Mouse (Mus musculus): Measurements from ENCODE around the gene Jsrp1. TPM values are rescaled to one million over a fixed set of nuclear protein-coding genes. Genes with fewer than 3 reads are reported as not detected.

Gene Jsrp1
- polyA plus RNA-seq, 1 experiment from 2014 or later: 0.40 TPM

GRCm38 (mm10) chr10:80843931-80844547 is 30.7 kb upstream of the Jsrp1 start, which contains the start of gene Lingo3:
TSS of gene Lingo3 (minus strand) at chr10:80844039.
- Histone ChIP-seq H3K4me1 (peaks cover 47% of the 10 kb centered on the region), H3K9me3 (no peaks in the 10 kb centered on the region), H3K27ac (peak within 1 kb of the TSS; percentile 79), H3K27me3 (ENCODE audit: poor library complexity, severe bottlenecking) (peaks cover 66% of the 10 kb centered on the region), H3K36me3 (replicated peaks) (no peaks in the 10 kb centered on the region), H3K4me3 (peak within 1 kb of the TSS; percentile 64)
- no peak for DNase-seq (ENCODE audit: extremely low spot score, low spot score)
- 6% methylated on average over 47 of the region's 51 CpGs for WGBS

GRCm38 (mm10) chr10:80843087-80843930 is 30.0 kb upstream of the Jsrp1 start:
- peaks cover 71% of the 10 kb centered on the region for H3K27me3 ChIP-seq (ENCODE audit: poor library complexity, severe bottlenecking)
- H3K36me3 ChIP-seq (replicated peaks): no peaks in the 10 kb centered on the region
- no peak for DNase-seq (ENCODE audit: extremely low spot score, low spot score)
- WGBS: 9% methylated on average over 32 of the region's 32 CpGs
- H3K9me3 ChIP-seq: no peaks in the 10 kb centered on the region
- peaks cover 43% of the 10 kb centered on the region for H3K4me1 ChIP-seq
- H3K4me3 ChIP-seq: peak overlapping the region; percentile 64
- H3K27ac ChIP-seq: peak overlapping the region; percentile 79

GRCm38 (mm10) chr10:80842334-80842733 is 29.0 kb upstream of the Jsrp1 start:
- Histone ChIP-seq H3K4me3 (no peak overlapping the region), H3K4me1 (peaks cover 50% of the 10 kb centered on the region), H3K27ac (no peak overlapping the region), H3K9me3 (no peaks in the 10 kb centered on the region), H3K36me3 (replicated peaks) (no peaks in the 10 kb centered on the region), H3K27me3 (ENCODE audit: poor library complexity, severe bottlenecking) (peaks cover 80% of the 10 kb centered on the region)
- WGBS: 87% methylated on average over 15 of the region's 15 CpGs
- DNase-seq (ENCODE audit: extremely low spot score, low spot score): no peak

- 73% methylated on average over 2 of the region's 2 CpGs for WGBS
- H3K27me3 ChIP-seq (ENCODE audit: poor library complexity, severe bottlenecking): peaks cover 87% of the 10 kb centered on the region
Measured at GRCm38 (mm10) chr10:80841685-80842084, 28.4 kb upstream of the Jsrp1 start.

GRCm38 (mm10) chr10:80839848-80840247 is 26.6 kb upstream of the Jsrp1 start:
- H3K27ac ChIP-seq: no peak overlapping the region
- H3K4me1 ChIP-seq: peaks cover 69% of the 10 kb centered on the region
- DNase-seq (ENCODE audit: extremely low spot score, low spot score): no peak
- 67% methylated on average over 6 of the region's 6 CpGs for WGBS
- H3K9me3 ChIP-seq: peaks cover 10% of the 10 kb centered on the region
- peaks cover 88% of the 10 kb centered on the region for H3K27me3 ChIP-seq (ENCODE audit: poor library complexity, severe bottlenecking)
- no peak overlapping the region for H3K4me3 ChIP-seq
- peaks cover 5% of the 10 kb centered on the region for H3K36me3 ChIP-seq (replicated peaks)

More at GRCm38 (mm10) chr10:80841685-80842084, 28.4 kb upstream of the Jsrp1 start:
- no peak overlapping the region for H3K27ac ChIP-seq
- H3K36me3 ChIP-seq (replicated peaks): no peaks in the 10 kb centered on the region
- no peaks in the 10 kb centered on the region for H3K9me3 ChIP-seq
- H3K4me3 ChIP-seq: 0 out of 2 replicates have a peak overlapping the region, but pooled peaks have one; percentile 2
- H3K4me1 ChIP-seq: peaks cover 57% of the 10 kb centered on the region
- no peak for DNase-seq (ENCODE audit: extremely low spot score, low spot score)

GRCm38 (mm10) chr10:80838346-80838912 is 25.1 kb upstream of the Jsrp1 start:
- Histone ChIP-seq H3K36me3 (replicated peaks) (peaks cover 16% of the 10 kb centered on the region), H3K4me3 (no peak overlapping the region), H3K27me3 (ENCODE audit: poor library complexity, severe bottlenecking) (peaks cover 88% of the 10 kb centered on the region), H3K4me1 (peaks cover 64% of the 10 kb centered on the region), H3K9me3 (peaks cover 18% of the 10 kb centered on the region), H3K27ac (0 out of 2 replicates have a peak overlapping the region, but pooled peaks have one; percentile 20)
- WGBS: 62% methylated on average over 2 of the region's 2 CpGs
- no peak for DNase-seq (ENCODE audit: extremely low spot score, low spot score)

- 0% methylated on average over 2 of the region's 2 CpGs for WGBS
- H3K4me1 ChIP-seq: peaks cover 66% of the 10 kb centered on the region
- H3K27me3 ChIP-seq (ENCODE audit: poor library complexity, severe bottlenecking): peaks cover 88% of the 10 kb centered on the region
- H3K36me3 ChIP-seq (replicated peaks): peaks cover 17% of the 10 kb centered on the region
- peaks cover 18% of the 10 kb centered on the region for H3K9me3 ChIP-seq
- H3K27ac ChIP-seq: 0 out of 2 replicates have a peak overlapping the region, but pooled peaks have one; percentile 20
- H3K4me3 ChIP-seq: no peak overlapping the region
- DNase-seq (ENCODE audit: extremely low spot score, low spot score): no peak
Measured at GRCm38 (mm10) chr10:80837827-80838226, 24.5 kb upstream of the Jsrp1 start.

GRCm38 (mm10) chr10:80836949-80837379 is 23.7 kb upstream of the Jsrp1 start:
- H3K4me3 ChIP-seq: no peak overlapping the region
- peaks cover 85% of the 10 kb centered on the region for H3K27me3 ChIP-seq (ENCODE audit: poor library complexity, severe bottlenecking)
- H3K9me3 ChIP-seq: peaks cover 18% of the 10 kb centered on the region
- no peak for DNase-seq (ENCODE audit: extremely low spot score, low spot score)
- peaks cover 73% of the 10 kb centered on the region for H3K4me1 ChIP-seq
- no peak overlapping the region for H3K27ac ChIP-seq
- 64% methylated on average over 7 of the region's 7 CpGs for WGBS
- H3K36me3 ChIP-seq (replicated peaks): peaks cover 17% of the 10 kb centered on the region

GRCm38 (mm10) chr10:80835617-80836016 is 22.3 kb upstream of the Jsrp1 start:
- H3K4me3 ChIP-seq: peak overlapping the region; percentile 9; the same call in 1 of the 2 replicates
- H3K27me3 ChIP-seq (ENCODE audit: poor library complexity, severe bottlenecking): peaks cover 72% of the 10 kb centered on the region
- no peak overlapping the region; the same call in 1 of the 2 replicates for H3K27ac ChIP-seq
- H3K9me3 ChIP-seq: peaks cover 18% of the 10 kb centered on the region
- peaks cover 23% of the 10 kb centered on the region for H3K36me3 ChIP-seq (replicated peaks)
- DNase-seq (ENCODE audit: extremely low spot score, low spot score): no peak
- WGBS: 67% methylated on average over 30 of the region's 30 CpGs
- peaks cover 73% of the 10 kb centered on the region for H3K4me1 ChIP-seq

- Histone ChIP-seq H3K27ac (no peak overlapping the region), H3K4me1 (peaks cover 84% of the 10 kb centered on the region), H3K9me3 (peaks cover 18% of the 10 kb centered on the region), H3K36me3 (replicated peaks) (peaks cover 49% of the 10 kb centered on the region), H3K27me3 (ENCODE audit: poor library complexity, severe bottlenecking) (peaks cover 56% of the 10 kb centered on the region), H3K4me3 (no peak overlapping the region)
- 71% methylated on average over 7 of the region's 7 CpGs for WGBS
- DNase-seq (ENCODE audit: extremely low spot score, low spot score): no peak
Measured at GRCm38 (mm10) chr10:80832818-80833217, 19.5 kb upstream of the Jsrp1 start.

GRCm38 (mm10) chr10:80831136-80831535 is 17.8 kb upstream of the Jsrp1 start:
- Histone ChIP-seq H3K9me3 (peaks cover 18% of the 10 kb centered on the region), H3K27ac (no peak overlapping the region), H3K36me3 (replicated peaks) (peaks cover 50% of the 10 kb centered on the region), H3K27me3 (ENCODE audit: poor library complexity, severe bottlenecking) (peaks cover 39% of the 10 kb centered on the region), H3K4me1 (peaks cover 78% of the 10 kb centered on the region), H3K4me3 (peak overlapping the region; percentile 16; the same call in 1 of the 2 replicates)
- peak; percentile 85 for DNase-seq (ENCODE audit: extremely low spot score, low spot score)
- 3% methylated on average over 9 of the region's 9 CpGs for WGBS

GRCm38 (mm10) chr10:80829359-80830278 is 16.3 kb upstream of the Jsrp1 start:
- peaks cover 5% of the 10 kb centered on the region for H3K9me3 ChIP-seq
- H3K27ac ChIP-seq: no peak overlapping the region
- peak overlapping the region; percentile 20; the same call in 1 of the 2 replicates for H3K4me3 ChIP-seq
- peaks cover 24% of the 10 kb centered on the region for H3K27me3 ChIP-seq (ENCODE audit: poor library complexity, severe bottlenecking)
- 63% methylated on average over 1 of the region's 1 CpGs for WGBS
- no peak for DNase-seq (ENCODE audit: extremely low spot score, low spot score)
- H3K4me1 ChIP-seq: peaks cover 73% of the 10 kb centered on the region
- peaks cover 42% of the 10 kb centered on the region for H3K36me3 ChIP-seq (replicated peaks)

Data from forebrain, embryonic 10.5 days (tissue).